Mouse (Mus musculus) heart, embryonic 16.5 days (tissue): ENCODE results near the gene Cerkl. TPM values are rescaled to one million over a fixed set of nuclear protein-coding genes. Genes with fewer than 3 reads are reported as not detected.

ENCODE experiments used
- ATAC-seq: fragments of 200-750 bp; cut with Nextera tagmentation; replicated peaks from 2 replicates; pipeline ENCODE4 v1.8.0; 2017; ENCODE audit warnings: moderate number of reproducible peaks; ENCODE audit not compliant: insufficient read depth, low FRiP score; ENCODE audit errors: extremely low read depth
- H3K27ac ChIP-seq: fragments of 300-500 bp; sonication (generic); 2 replicates; pipeline ENCODE4 v1.5.1; 2014; ENCODE audit warnings: mild to moderate bottlenecking, low read length, control low read depth, moderate library complexity
- H3K27me3 ChIP-seq: fragments of 300-500 bp; sonication (generic); 2 replicates; pipeline ENCODE4 v1.6.1; 2014; ENCODE audit warnings: low read length, mixed read lengths; ENCODE audit not compliant: control insufficient read depth, insufficient read depth
- H3K36me3 ChIP-seq: fragments of 300-500 bp; sonication (generic); 2 replicates; pipeline ENCODE4 v1.6.1; 2014; ENCODE audit not compliant: control insufficient read depth, insufficient read depth
- H3K4me1 ChIP-seq: fragments of 300-500 bp; sonication (generic); 2 replicates; pipeline ENCODE4 v1.6.1; 2014; ENCODE audit warnings: low read length, mixed read lengths; ENCODE audit not compliant: control insufficient read depth, insufficient read depth
- H3K4me2 ChIP-seq: fragments of 300-500 bp; sonication (generic); 2 replicates; pipeline ENCODE4 v1.6.1; 2014; ENCODE audit warnings: low read depth, mild to moderate bottlenecking, control low read depth, low read length
- H3K4me3 ChIP-seq: fragments of 300-500 bp; sonication (generic); 2 replicates; pipeline ENCODE4 v1.5.1; 2014; ENCODE audit warnings: mild to moderate bottlenecking, control low read depth, low read length
- H3K9ac ChIP-seq: fragments of 300-500 bp; sonication (generic); 2 replicates; pipeline ENCODE4 v1.6.1; 2014; ENCODE audit warnings: low read length, control low read depth
- H3K9me3 ChIP-seq: fragments of 300-500 bp; sonication (generic); replicated peaks from 2 replicates; pipeline ENCODE4 v1.6.1; 2016; ENCODE audit warnings: low read length; ENCODE audit not compliant: control insufficient read depth
- WGBS: fragments of 180-500 bp; shearing (Covaris S2); extraction: QIAGEN DNeasy Blood & Tissue Kit; methylation state at CpG from one replicate; pipeline ENCODE4 v1.1.7; 2014; 5-methylcytosine and 5-hydroxymethylcytosine counted together
- polyA plus RNA-seq: library from polyadenylated mRNA; unstranded; fragments of >200 nt; fragmentation: Nextera tagmentation; extraction: Ambion mirVana; gene quantifications from 2 replicates; pipeline ENCODE4 v1.2.1, GENCODE M21; 2015

Gene Cerkl
- polyA plus RNA-seq, 1 experiment from 2014 or later: 0.42 TPM

GRCm38 (mm10) chr2:79284206-79284605 lies 172.4 kb downstream of the Cerkl start:
- WGBS: 87% methylated on average over 4 of the region's 4 CpGs
- Histone ChIP-seq H3K36me3 (no peaks in the 10 kb centered on the region), H3K4me1 (no peaks in the 10 kb centered on the region), H3K27ac (no peak overlapping the region), H3K9ac (no peak overlapping the region), H3K9me3 (no peaks in the 10 kb centered on the region), H3K4me2 (no peak overlapping the region), H3K27me3 (no peaks in the 10 kb centered on the region), H3K4me3 (no peak overlapping the region)
- ATAC-seq: no peak

Other genes with a start within 250 kb of the Cerkl start
- 4.0 and 7.5 TPM in 2 replicates for gene Itga4, start 201.4 kb downstream of the Cerkl start, polyA plus RNA-seq
- not detected in 2 replicates for gene Neurod1, start within 50 bp of the Cerkl start, polyA plus RNA-seq
- 6.2 and 6.4 TPM in 2 replicates for gene Itprid2, start 178.6 kb upstream of the Cerkl start, polyA plus RNA-seq